Mouse (Mus musculus) urinary bladder, adult 2 months (tissue): Measurements from ENCODE around the gene Bloc1s4. TPM values are rescaled to one million over a fixed set of nuclear protein-coding genes. Genes with fewer than 3 reads are reported as not detected.
A peak's percentile ranks its signal among the peaks of the same experiment; 100 is the strongest.

ENCODE experiments used
- DNase-seq: peaks from one replicate; pipeline ENCODE4 v3.0.0; 2022; ENCODE audit warnings: low spot score
- polyA plus RNA-seq: library from polyadenylated mRNA; depleted of rRNA; stranded (reverse); fragments of >200 nt; gene quantifications from 2 replicates; pipeline ENCODE4 v1.2.3, GENCODE M21; 2012; rRNA removed

Bloc1s4 gene
- polyA plus RNA-seq, 1 experiment: 26.2 TPM

- DNase-seq: no peak
These were observed 29.3 kb downstream of the Bloc1s4 start for GRCm38 (mm10) chr5:36719135-36719534.

GRCm38 (mm10) chr5:36717889-36718288 lies 30.6 kb downstream of the Bloc1s4 start:
- no peak for DNase-seq

- no peak for DNase-seq
These were observed 31.6 kb downstream of the Bloc1s4 start for GRCm38 (mm10) chr5:36716816-36717215.

GRCm38 (mm10) chr5:36714832-36715231 lies 33.6 kb downstream of the Bloc1s4 start:
- DNase-seq: no peak

GRCm38 (mm10) chr5:36713693-36714092 lies 34.8 kb downstream of the Bloc1s4 start:
- no peak for DNase-seq

- DNase-seq: peak; percentile 77
These were observed 35.6 kb downstream of the Bloc1s4 start for GRCm38 (mm10) chr5:36712553-36713534.

GRCm38 (mm10) chr5:36711863-36712262 lies 36.6 kb downstream of the Bloc1s4 start:
- DNase-seq: no peak

- no peak for DNase-seq
These were observed 42.7 kb downstream of the Bloc1s4 start for GRCm38 (mm10) chr5:36705792-36706191.

- DNase-seq: no peak
These were observed 43.1 kb downstream of the Bloc1s4 start for GRCm38 (mm10) chr5:36705390-36705789.

GRCm38 (mm10) chr5:36704684-36705083 lies 43.8 kb downstream of the Bloc1s4 start:
- DNase-seq: no peak

- DNase-seq: no peak
These were observed 47.4 kb downstream of the Bloc1s4 start for GRCm38 (mm10) chr5:36700939-36701620.

GRCm38 (mm10) chr5:36698689-36699088 lies 49.8 kb downstream of the Bloc1s4 start:
- no peak for DNase-seq

GRCm38 (mm10) chr5:36698067-36698670 lies 50.3 kb downstream of the Bloc1s4 start:
- no peak for DNase-seq

Other genes starting within 250 kb of the Bloc1s4 start
- gene Tbc1d14, start 155.4 kb downstream of the Bloc1s4 start, polyA plus RNA-seq: 22.2 and 22.5 TPM in 2 replicates
- 27.9 and 35.3 TPM in 2 replicates for gene D5Ertd579e, start 52.6 kb downstream of the Bloc1s4 start, polyA plus RNA-seq
- gene Mrfap1, start 48.1 kb upstream of the Bloc1s4 start, polyA plus RNA-seq: 181 and 226 TPM in 2 replicates
- 42.0 and 46.6 TPM in 2 replicates for gene Man2b2, start 82.0 kb upstream of the Bloc1s4 start, polyA plus RNA-seq
- gene Ppp2r2c, start 119.9 kb upstream of the Bloc1s4 start, polyA plus RNA-seq: 0.11 and 0.12 TPM in 2 replicates
- 14.2 and 24.8 TPM in 2 replicates for gene Wfs1, start 240.6 kb upstream of the Bloc1s4 start, polyA plus RNA-seq